Mouse (Mus musculus) lung, adult 2 months (tissue): ENCODE measurements around the gene Cadps. TPM values are rescaled to one million over a fixed set of nuclear protein-coding genes. Genes with fewer than 3 reads are reported as not detected.
"Not testable (repeated sequence)": the region's sequence is repeated elsewhere in the genome, so short reads cannot be mapped to it uniquely, and the experiment has no call there.

ENCODE experiments used
- DNase-seq: peaks from one replicate; pipeline ENCODE4 v3.0.0; 2022
- H3K4me1 ChIP-seq: fragments of 200-500 bp; 2 replicates; pipeline ENCODE4 v1.6.1; 2011; ENCODE audit warnings: low read length; ENCODE audit not compliant: control insufficient read depth, insufficient read depth
- H3K4me3 ChIP-seq: fragments of 200-500 bp; replicated peaks from 2 replicates; pipeline ENCODE3; 2011; ENCODE audit warnings: low read depth, mild to moderate bottlenecking, control low read depth, low read length; ENCODE audit errors: extremely low read depth
- CTCF ChIP-seq: fragments of 200-500 bp; IDR thresholded peaks from 2 replicates; pipeline ENCODE4 v1.5.1; 2011; ENCODE audit warnings: mild to moderate bottlenecking, low read length, control low read depth; ENCODE audit not compliant: insufficient read depth
- POLR2A ChIP-seq: fragments of 200-500 bp; IDR thresholded peaks from 2 replicates; pipeline ENCODE4 v1.6.1; 2011; ENCODE audit warnings: low read depth, mild to moderate bottlenecking, control low read depth, low read length, borderline replicate concordance; ENCODE audit errors: extremely low read depth
- WGBS: fragments of 180-500 bp; shearing (Covaris S2); methylation state at CpG from one replicate; pipeline ENCODE4 v1.1.7; 2018; 5-methylcytosine and 5-hydroxymethylcytosine counted together
- polyA plus RNA-seq: library from polyadenylated mRNA; depleted of rRNA; stranded (reverse); fragments of >200 nt; gene quantifications from 2 replicates; pipeline ENCODE4 v1.2.3, GENCODE M21; 2012

Cadps gene
- polyA plus RNA-seq, 1 experiment = 0.06 TPM

DNA sequence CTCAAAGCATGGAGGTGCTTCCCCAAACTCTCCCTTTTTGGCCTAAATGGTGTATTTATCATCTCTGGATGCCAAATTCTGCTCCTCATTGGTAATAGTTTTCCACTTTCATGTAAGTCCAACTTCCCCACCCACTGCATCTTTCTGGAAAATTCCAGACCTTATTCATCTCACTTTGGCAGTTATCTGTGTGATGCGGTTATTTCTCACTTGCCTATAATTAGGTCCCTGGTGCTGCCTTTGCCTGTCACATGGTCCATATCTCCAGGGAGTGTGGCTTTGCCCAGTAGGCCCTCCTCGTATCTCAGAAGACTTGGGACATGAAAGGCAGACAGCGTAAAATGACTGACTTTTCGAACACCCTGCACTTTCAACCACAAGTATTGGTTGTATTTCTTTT, 248.5 kb downstream of the Cadps start:
- TF ChIP-seq CTCF (no peak), POLR2A (no peak)
- 69% methylated on average over 4 of the region's 4 CpGs for WGBS
- H3K4me3 ChIP-seq = no peak overlapping the region
- no peak for DNase-seq
- no peaks in the 10 kb centered on the region for H3K4me1 ChIP-seq

DNA sequence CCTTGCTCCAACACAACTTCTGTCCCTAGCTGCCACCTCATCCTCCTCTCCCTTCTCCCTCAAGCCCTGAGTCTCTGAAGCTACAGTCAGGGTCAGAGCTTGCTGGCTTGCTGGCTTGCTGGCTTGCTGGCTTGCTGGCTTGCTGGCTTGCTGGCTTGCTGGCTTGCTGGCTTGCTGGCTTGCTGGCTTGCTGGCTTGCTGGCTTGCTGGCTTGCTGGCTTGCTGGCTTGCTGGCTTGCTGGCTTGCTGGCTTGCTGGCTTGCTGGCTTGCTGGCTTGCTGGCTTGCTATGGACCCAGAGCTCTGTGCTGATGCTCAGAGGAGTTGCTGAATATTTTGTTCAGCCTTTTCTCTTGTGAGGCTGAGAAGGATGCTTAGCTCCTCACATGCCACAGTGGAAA, 261.1 kb downstream of the Cadps start:
- H3K4me1 ChIP-seq = not testable (repeated sequence)

DNA sequence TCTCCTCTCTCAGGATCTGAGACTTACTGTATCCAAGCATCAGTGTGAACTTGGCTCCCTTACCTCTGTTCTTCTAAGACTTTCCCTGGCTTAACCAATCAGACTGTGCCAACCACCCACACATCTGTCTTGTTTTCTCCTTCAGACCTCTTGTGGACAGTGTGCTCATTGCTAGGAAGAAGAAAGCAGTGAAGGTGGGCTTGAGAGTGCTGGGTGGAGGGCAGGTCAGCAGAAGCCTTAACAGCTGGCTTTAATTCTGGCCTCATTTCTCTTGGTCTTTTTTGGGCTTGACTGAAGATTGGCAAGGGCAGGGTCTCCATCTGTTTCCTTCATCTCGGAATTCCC, 262.7 kb downstream of the Cadps start:
- WGBS = 45% methylated on average over 1 of the region's 1 CpGs
- DNase-seq = no peak
- no peak for TF ChIP-seq CTCF
- no peak for TF ChIP-seq POLR2A

More for the DNA sequence above, 261.1 kb downstream of the Cadps start:
- DNase-seq, H3K4me3 ChIP-seq: not testable (repeated sequence)

DNA sequence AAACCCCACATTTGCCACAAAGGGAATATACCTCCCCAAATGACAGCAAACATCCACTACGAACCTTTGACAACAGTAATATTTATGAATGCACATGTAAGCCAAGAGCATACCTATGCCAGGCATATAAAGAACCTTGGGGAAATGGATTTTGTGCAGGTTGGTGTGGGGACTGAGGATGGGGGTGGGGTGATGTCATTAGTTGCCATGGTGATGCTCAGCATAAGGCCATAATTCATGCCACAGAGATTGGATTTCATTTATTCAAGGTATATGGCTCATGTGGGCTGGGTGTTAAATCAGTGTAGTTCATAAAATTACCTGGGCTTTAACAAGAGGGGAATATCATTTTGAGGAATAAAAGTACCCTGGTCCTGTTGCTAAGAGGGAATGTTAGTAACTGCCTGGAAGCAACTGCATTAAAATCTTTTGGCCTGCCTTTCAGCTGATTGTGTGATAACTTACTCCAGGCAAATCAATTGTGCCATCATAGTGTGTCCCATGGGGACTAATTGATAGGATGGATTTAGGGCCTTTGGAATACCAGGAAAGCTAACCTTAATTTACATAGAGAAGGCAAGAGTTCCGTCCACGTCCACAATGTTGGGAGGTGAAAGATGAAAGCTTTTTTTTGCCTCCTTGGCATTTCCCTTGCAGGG, 263.2 kb downstream of the Cadps start:
- no peaks in the 10 kb centered on the region for H3K4me1 ChIP-seq
- no peak for TF ChIP-seq CTCF
- no peak for TF ChIP-seq POLR2A
- 78% methylated on average over 3 of the region's 3 CpGs for WGBS
- no peak for DNase-seq
- H3K4me3 ChIP-seq = no peak overlapping the region

More for the DNA sequence above, 262.7 kb downstream of the Cadps start:
- Histone ChIP-seq H3K4me3 (no peak overlapping the region), H3K4me1 (no peaks in the 10 kb centered on the region)

DNA sequence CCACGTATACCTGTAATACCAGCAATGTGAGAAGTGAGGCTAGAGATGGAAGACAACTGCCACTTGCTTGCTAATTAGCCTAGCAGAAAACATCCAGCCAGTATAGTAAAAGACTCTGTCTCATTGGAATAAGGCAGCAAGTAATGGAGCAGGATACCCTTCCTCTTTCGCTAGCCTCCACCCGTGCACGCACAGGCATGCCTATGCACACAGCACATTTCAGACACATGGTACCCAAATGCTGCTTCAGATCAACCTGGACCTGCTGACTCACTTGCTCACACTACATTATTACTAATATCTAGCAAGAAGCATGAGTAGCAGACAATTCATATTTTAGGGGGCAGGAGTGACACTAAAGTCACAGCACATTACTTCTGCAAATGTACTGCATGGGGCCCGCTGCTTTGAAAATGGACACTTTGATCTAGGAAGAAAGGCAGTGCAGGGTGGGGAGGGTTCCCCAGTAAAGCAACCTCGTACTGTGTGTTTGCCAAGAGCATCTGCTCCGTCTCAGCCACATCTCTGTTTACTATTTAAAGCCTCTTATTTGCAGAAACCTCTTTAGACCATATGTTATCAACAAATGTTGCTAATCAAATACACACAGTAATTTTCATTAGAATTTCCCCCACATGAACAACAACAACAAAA, 263.8 kb downstream of the Cadps start:
- TF ChIP-seq POLR2A = no peak
- TF ChIP-seq CTCF = no peak
- DNase-seq = no peak
- Histone ChIP-seq H3K4me3 (no peak overlapping the region), H3K4me1 (no peaks in the 10 kb centered on the region)
- WGBS = 66% methylated on average over 7 of the region's 7 CpGs

DNA sequence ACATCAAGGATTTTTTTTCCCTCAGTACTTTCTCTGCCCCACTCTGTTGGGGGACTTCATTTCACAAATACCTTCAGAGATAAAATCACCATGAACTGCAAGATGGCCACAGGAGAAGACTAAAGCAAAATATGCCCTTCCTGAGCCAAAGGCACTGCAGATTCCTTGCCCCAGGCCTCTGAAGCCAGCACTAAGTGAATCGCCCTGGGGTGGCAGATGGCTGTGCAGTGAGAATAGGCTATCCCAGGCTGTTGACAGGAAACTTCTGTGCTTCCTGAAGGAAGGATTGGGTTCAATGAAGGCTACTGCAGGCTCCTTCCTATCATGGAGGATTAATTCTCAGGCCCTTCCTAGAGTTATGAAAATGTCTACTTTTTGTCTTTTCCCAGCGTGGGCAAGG, 268.4 kb downstream of the Cadps start:
- Histone ChIP-seq H3K4me3 (no peak overlapping the region), H3K4me1 (no peaks in the 10 kb centered on the region)
- TF ChIP-seq CTCF = no peak
- TF ChIP-seq POLR2A = no peak
- WGBS = 47% methylated on average over 2 of the region's 2 CpGs
- DNase-seq = no peak

DNA sequence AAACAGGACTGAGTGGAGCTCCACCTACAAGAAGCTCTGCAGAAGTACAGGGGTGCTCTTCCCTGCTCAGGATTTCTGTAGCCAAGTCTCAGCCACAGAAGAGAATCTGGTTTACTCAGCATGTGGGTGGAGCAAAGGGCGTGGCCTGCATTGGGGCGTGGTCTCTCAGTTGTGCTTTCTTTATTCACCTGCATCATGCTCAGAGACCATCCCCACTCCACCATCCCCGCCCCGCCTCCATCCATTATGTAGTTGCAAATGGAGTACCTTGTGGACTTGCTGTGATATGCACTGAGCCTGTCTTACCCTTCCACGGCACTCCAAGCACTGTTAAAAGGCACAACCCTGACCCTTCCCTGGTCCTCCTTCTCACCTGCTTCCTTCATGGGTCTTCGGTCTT, 271.5 kb downstream of the Cadps start:
- no peak for DNase-seq
- no peaks in the 10 kb centered on the region for H3K4me1 ChIP-seq
- WGBS = 52% methylated on average over 6 of the region's 6 CpGs
- no peak overlapping the region for H3K4me3 ChIP-seq
- no peak for TF ChIP-seq POLR2A
- no peak for TF ChIP-seq CTCF

DNA sequence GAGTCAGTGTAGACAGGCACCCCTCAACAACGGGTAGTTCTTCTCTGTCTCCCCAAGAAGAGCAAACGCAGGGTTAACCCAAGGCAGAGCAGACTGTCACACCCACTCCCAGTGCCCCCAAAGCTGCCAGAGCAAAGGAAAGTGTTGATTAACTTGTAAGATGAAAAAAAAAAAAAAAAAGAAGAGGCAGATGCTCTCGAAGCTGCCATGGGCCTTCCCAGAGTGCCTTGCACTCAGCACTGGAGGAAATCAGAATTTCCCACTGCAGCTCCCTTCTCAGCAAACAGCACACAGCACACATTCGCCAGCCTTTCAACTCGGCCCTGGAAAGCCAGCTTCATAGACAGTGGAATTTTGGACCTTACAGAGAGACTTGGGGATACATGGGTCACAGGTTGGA, 271.9 kb downstream of the Cadps start:
- no peaks in the 10 kb centered on the region for H3K4me1 ChIP-seq
- no peak for DNase-seq
- no peak overlapping the region for H3K4me3 ChIP-seq
- 44% methylated on average over 5 of the region's 5 CpGs for WGBS
- TF ChIP-seq CTCF (no peak), POLR2A (no peak)

DNA sequence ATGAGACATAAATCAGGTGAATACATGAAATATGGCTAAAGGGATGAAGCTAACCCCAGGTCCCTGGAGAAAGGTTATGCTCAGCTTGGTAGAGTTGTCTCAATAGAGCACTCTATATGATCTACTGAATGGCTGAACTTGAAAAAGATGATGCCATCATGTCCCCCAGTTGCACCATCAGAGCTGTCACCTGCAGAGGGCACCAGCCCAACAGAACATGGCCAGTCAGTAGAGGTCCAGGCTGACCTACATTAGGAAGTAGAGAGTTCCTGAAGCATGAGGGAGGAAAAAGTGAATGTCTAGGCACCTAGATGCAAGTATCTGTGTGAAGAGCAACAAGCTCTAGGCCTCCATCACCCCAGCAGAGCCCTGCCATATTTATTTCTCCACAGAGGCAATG, 273.6 kb downstream of the Cadps start:
- DNase-seq = no peak
- Histone ChIP-seq H3K4me3 (no peak overlapping the region), H3K4me1 (no peaks in the 10 kb centered on the region)
- TF ChIP-seq CTCF (no peak), POLR2A (no peak)

DNA sequence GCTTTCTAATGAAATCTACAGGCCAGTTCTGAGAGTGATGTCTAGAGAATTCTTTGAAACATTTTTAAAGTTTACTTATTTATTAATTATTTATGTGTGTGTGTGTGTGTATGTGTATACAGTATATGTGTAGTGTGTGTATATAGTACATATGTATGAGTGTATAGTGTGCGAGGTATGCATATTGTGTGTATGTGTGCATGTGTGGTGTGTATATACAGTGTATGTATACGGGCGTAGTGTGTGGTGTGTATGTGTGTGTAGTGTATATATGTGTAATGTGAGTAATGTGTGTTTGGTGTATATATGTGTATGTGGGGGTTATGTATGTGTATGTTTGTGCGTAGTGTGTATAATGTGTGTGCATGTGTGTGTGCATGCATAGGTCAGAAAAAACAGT, 275.4 kb downstream of the Cadps start:
- WGBS = 94% methylated on average over 4 of the region's 4 CpGs
- H3K4me1 ChIP-seq = no peaks in the 10 kb centered on the region
- no peak for DNase-seq
- no peak for TF ChIP-seq POLR2A
- TF ChIP-seq CTCF = no peak
- no peak overlapping the region for H3K4me3 ChIP-seq

DNA sequence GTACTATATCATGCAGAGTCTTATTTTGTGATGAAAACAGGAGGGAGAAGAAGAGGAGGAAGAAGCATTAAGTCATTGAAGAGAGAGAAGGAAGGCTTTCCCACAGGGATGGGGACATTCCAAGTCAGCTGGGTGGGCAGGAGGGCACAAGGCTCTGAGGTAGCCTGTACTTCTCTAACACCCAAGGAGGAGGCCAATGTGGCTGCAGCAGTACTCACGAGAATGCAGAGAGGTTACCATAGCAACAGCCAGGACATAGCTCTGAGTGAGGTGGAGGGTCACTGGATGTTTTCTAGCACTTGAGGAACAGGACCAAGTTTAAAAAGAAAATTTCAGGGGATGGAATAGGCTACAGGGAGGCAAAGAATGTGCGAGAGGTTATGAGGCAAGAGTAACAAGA, 281.1 kb downstream of the Cadps start:
- no peak overlapping the region for H3K4me3 ChIP-seq
- no peak for DNase-seq
- no peak for TF ChIP-seq CTCF
- TF ChIP-seq POLR2A = no peak
- WGBS = 36% methylated on average over 2 of the region's 2 CpGs
- no peaks in the 10 kb centered on the region for H3K4me1 ChIP-seq

DNA sequence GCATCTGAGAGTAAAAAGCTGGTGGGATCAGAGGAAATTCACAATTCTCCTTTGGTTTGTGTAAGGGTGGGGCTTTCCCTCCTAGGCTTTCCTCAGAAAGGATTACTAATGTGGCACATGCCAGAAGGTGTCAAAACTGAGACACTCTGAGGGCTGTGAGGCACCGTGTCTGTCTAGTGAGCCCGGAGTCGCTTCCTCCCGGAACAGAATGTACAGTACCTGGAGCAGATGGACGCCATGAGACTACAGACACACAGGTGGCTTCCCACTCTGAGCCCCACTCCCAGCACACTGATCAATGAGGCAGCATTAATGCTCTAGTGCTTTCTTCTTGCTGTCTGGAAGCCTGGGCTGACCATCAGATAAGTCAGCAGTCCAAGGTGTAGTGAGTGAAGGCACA, 283.8 kb downstream of the Cadps start:
- no peak for DNase-seq
- TF ChIP-seq CTCF (no peak), POLR2A (no peak)
- Histone ChIP-seq H3K4me3 (no peak overlapping the region), H3K4me1 (no peaks in the 10 kb centered on the region)
- 80% methylated on average over 5 of the region's 5 CpGs for WGBS
